In the genomic region with DNA sequence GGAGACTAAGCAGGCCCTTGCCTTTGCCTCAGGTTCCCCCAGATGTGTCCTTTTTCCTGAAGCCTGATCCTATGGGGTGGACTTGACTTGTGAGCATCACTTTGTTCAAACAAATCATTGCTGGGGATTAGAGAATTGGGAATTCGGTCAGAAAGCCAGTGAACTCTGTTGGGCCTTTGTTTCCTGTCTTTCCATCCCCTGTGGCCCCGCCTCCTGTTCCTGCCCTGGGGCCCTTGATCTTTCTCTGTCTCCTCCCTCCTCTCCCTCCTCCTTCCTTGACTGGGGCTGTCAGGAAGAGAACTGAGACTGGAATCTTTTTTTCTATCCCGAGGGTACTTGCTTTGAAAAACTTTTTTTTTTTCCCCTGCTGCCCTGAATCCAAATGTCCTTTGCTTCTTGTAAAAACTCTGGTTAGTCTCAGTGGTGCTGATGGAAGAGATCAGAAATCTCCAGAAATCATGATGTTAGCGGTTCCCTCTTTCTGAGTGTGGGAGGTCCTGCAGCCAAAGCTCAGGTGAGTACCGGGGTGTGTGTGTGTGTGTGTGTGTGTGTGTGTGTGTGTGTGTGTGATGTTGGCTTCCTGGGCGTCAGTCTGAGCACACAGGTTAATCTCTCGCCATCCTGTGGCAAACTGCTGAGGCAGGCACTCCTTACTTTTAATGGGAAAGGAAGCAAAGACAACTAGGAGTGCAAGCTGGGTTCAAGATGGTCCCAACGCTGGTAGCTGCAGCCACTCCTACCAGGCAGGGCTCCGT, we compare ENCODE assay signal across 7 mouse cellular contexts.
DNase-seq lines count a peak whose midpoint lies in the region; ATAC-seq and TF ChIP-seq lines count a peak whose summit lies in the region.

No protein-coding gene starts in this region.

- WGBS in hindbrain, embryonic 15.5 days = 26% methylated on average over 9 of the region's 9 CpGs
- WGBS in lung, embryonic 16.5 days = 14% methylated on average over 9 of the region's 9 CpGs

- H3K9ac ChIP-seq in hindbrain, embryonic 15.5 days = no peak overlapping the region
- H3K9ac ChIP-seq in lung, embryonic 16.5 days (ENCODE audit: low read length) = no peak overlapping the region

- DNase-seq in R1 (ENCODE audit: low read depth, low spot score) = peak; percentile 70
- peak; percentile 62 for DNase-seq in brain, embryonic 14.5 days (ENCODE audit: low read depth)
- no peak for DNase-seq in B cell, adult 2 months
- no peak for DNase-seq in cerebellum, postnatal 14 days

- 0 out of 2 replicates have a peak overlapping the region, but pooled peaks have one; percentile 9 for H3K4me2 ChIP-seq in hindbrain, embryonic 15.5 days
- peak overlapping the region; percentile 17 for H3K4me2 ChIP-seq in lung, embryonic 16.5 days (ENCODE audit: low read depth, low read length)

- no peaks in the 10 kb centered on the region for H3K9me3 ChIP-seq in hindbrain, embryonic 15.5 days
- no peaks in the 10 kb centered on the region for H3K9me3 ChIP-seq in lung, embryonic 16.5 days (ENCODE audit: control insufficient read depth, low read length)

- TF ChIP-seq CTCF in brain, embryonic 14.5 days (IDR thresholded peaks at IDR 0.05; ENCODE audit: borderline replicate concordance, extremely low read depth, insufficient read depth, insufficient read length) = no peak

- no peaks in the 10 kb centered on the region for H3K27me3 ChIP-seq in hindbrain, embryonic 15.5 days
- no peaks in the 10 kb centered on the region for H3K27me3 ChIP-seq in lung, embryonic 16.5 days (ENCODE audit: control insufficient read depth, insufficient read depth, low read depth, low read length)

- peak overlapping the region; percentile 17; the same call in 1 of the 2 replicates for H3K27ac ChIP-seq in hindbrain, embryonic 15.5 days (replicated peaks)
- 0 out of 2 replicates have a peak overlapping the region, but pooled peaks have one; percentile 14 for H3K27ac ChIP-seq in lung, embryonic 16.5 days (ENCODE audit: low read length)

- no peak for ATAC-seq in hindbrain, embryonic 15.5 days (ENCODE audit: low FRiP score, low read depth)
- peak; percentile 82; the same call in 1 of the 2 replicates for ATAC-seq in lung, embryonic 16.5 days (ENCODE audit: low read depth)
- ATAC-seq in granulocyte monocyte progenitor cell, adult 5-6 weeks (replicated peaks; ENCODE audit: poor library complexity, severe bottlenecking) = no peak

- H3K4me1 ChIP-seq in hindbrain, embryonic 15.5 days (replicated peaks) = 0 out of 2 replicates have a peak, but pooled peaks cover 7% of the 10 kb centered on the region
- H3K4me1 ChIP-seq in lung, embryonic 16.5 days (replicated peaks; ENCODE audit: control insufficient read depth, insufficient read depth, low read length) = peaks cover 3% of the 10 kb centered on the region; the same call in 1 of the 2 replicates

- no peak for TF ChIP-seq POLR2A in brain, embryonic 14.5 days (IDR thresholded peaks at IDR 0.05; ENCODE audit: borderline replicate concordance, extremely low read depth, insufficient read depth, insufficient read length, poor library complexity, severe bottlenecking)

- no peaks in the 10 kb centered on the region for H3K36me3 ChIP-seq in hindbrain, embryonic 15.5 days
- H3K36me3 ChIP-seq in lung, embryonic 16.5 days (ENCODE audit: control insufficient read depth, insufficient read depth, low read length) = no peaks in the 10 kb centered on the region

- H3K4me3 ChIP-seq in hindbrain, embryonic 15.5 days = no peak overlapping the region
- peak overlapping the region; percentile 15; the same call in 1 of the 2 replicates for H3K4me3 ChIP-seq in lung, embryonic 16.5 days (ENCODE audit: low read length)

Comparison
In these comparisons a context has a peak if more than half of its experiments do, and no peak if none do; other contexts are left out.
1. DNase-seq: peak in R1 (single experiment) and brain, embryonic 14.5 days (single experiment); none in B cell, adult 2 months (0 of 2) and cerebellum, postnatal 14 days (0 of 2).